Mouse (Mus musculus): ENCODE results near the gene Rftn2. TPM values are rescaled to one million over a fixed set of nuclear protein-coding genes. Genes with fewer than 3 reads are reported as not detected.
A peak's percentile ranks its signal among the peaks of the same experiment; 100 is the strongest.
"Not testable (repeated sequence)": the region's sequence is repeated elsewhere in the genome, so short reads cannot be mapped to it uniquely, and the experiment has no call there.

Rftn2 gene
- total RNA-seq, 4 experiments from 2014 or later, result 20.8 to 37.2 (median 30.9) TPM

DNA sequence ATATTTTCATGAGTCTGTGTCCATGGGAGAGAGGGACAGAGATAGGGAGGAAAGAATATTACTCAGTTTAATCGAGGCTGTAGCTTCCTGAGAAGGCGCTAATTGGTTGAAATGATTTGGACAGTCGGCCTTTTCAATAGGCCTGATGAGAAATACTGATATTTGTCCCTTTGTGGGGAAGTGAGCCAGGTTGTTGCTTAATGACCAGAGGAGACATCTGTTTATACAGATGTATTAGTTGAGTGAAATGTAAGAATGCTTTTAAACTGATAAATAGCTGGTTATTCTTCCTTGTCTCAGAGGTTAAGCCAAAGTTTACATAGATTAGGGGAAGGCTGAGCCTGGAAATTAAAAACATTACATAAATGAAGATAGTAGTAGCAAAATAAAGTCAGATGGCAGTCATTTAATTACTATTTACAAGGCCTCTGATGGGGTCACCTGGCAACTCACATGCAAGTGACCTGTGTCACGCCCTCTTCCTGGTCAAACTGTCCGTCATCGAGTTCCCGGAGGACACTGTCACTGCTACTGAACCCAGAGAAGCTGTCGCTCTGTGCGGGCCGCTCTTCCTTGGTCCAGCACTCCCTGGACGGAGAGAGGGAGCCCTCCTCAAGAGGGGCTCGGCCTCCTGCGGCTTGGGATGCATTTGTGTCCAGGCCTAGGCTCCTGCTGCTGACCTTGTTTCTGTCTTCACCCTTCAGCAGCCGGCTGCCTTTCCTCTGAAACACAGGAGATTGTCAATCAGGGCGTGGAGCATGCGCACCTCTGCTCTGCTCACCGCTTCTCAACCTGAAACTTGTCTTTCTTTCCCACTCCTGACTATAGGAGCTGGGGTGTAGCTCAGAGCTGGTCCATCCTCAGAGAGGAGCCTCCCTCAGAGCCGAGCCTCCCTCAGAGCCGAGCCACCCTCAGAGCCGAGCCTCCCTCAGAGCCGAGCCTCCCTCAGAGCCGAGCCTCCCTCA lies 54.9 kb downstream of the Rftn2 start:
- DNase-seq, result no peak

DNA sequence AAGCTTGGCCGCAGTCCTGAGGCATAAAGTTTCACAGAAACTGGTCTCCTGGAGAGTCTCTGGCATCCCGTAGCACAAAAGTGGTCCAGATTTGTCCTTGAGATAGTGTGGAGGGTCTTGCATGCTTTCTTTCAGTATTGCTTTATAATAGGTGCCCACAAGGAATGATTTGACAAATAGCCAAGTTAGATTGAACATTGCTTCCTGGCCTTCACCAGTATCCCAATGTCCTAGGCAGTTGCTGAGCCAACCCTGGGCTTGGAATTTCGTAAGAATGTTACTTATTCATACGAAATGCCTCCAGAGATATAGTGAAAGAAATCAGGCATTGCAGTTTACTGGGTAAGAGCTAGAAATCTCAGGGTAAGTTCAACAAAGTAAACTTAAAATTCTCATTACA lies 58.0 kb downstream of the Rftn2 start:
- no peak for DNase-seq

DNA sequence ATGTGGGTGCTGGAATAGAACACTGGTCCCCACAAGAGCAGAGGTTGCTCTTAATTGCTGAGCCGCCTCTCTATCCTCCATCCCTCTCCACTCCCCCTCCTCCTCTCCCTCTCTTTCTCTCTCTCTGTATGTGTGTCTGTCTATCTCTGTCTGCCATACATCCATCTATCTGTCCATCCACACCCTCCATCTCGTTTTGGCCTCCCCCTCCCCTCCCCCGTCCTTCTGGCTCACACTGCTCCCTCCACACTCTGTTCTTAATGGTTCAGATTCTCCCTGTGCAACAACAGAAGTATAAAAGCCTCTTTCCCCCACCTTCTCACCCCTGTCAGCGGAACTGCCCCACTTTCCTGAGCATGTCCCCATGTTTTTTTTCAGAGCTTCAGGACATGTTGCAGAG lies 59.0 kb downstream of the Rftn2 start:
- DNase-seq, result no peak

DNA sequence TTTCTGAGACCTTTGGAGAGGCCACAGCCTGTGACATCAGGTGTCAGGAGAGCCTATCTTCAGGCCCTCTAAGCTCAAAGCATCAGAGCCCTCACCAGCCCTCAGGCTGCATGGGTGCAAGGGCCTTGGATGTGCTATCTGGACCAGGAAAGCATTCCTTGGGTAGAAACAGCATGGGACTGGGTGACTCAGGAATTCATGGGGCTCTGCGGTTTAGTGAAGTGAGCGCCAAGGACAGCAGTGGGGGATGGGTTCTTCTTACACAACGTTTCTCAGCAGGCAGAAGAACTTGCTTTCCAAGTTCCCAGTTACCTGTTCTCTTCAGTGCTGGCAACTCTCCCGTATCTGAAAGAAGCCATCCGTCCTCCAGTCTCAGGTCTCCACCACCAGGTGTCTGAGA lies 62.6 kb downstream of the Rftn2 start:
- peak; percentile 64 for DNase-seq

DNA sequence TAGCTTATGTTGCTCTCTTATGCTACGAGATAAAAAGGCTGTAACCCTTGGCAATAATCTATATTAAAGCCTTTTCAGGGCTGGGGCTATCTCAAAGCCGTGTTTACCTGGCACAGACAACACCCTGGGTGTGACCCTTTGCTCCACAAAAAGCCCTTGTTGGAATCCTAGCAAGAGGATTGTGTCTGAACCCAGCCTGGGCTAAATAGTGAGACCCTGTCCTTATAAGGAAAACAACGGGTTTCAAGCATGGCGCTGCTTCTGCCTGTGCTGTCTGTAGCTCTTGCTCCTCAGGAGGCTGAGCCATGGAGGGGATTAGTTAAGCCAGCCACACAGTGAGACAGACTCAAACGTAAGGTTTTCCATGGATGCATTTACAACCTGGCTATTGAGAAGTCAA lies 63.8 kb downstream of the Rftn2 start:
- no peak for DNase-seq

DNA sequence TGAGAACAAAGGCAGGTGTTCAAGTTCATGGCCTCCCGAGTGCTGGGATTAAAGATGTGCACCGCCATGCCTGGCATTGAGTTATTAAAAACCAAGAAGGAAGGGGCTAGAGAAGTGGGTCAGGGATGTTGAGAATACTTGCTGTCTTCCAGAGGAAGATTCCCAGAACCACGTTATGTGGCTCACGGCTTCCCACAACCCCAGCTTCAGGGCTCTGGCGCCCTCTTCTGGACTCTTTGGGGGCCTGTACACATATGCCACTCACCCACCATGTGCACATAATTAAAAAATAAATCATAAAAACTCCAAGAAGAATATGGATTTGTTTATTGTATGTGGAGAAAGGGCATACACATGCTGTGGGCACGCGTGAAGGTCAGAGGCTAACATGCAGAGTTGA lies 64.7 kb downstream of the Rftn2 start:
- DNase-seq, result peak; percentile 60

DNA sequence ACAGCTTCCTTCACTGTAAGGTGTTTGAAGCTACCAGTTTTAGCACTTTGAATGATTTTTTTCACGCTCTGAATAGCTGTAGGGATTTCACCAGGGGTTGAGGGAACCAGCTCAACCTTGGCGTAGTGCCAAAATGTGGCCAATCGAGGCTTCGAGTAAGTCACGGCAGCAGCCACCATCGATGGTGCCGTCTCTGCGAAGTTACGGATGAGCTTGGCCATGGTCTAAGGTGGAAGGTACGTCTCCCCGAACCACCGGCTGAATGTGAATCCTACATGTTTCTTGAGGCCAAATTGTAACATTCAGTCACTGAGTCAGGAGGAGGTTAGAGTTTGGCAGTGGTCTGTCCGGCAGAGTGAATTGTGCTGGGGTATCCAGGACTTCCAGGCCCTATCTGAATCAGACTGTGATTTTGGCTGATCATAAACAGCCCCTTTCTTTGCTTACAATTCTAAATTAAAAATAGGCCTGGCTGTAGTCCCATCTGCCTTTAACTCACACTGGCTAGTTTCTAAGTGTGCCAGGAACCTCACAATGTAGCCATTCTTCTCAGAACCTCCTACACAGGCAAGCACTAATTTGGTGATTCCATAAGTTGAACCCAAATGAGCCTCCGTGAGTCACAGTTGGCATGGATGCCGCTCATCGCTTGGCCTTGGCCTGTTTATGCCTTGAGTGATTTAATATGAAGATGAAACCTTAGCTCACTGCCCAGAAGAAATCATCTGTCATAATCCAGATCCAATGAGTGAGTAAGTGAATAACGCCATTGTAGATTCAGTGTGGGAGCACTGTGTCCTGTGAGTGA lies 65.5 kb downstream of the Rftn2 start:
- DNase-seq, result peak; percentile 88

DNA sequence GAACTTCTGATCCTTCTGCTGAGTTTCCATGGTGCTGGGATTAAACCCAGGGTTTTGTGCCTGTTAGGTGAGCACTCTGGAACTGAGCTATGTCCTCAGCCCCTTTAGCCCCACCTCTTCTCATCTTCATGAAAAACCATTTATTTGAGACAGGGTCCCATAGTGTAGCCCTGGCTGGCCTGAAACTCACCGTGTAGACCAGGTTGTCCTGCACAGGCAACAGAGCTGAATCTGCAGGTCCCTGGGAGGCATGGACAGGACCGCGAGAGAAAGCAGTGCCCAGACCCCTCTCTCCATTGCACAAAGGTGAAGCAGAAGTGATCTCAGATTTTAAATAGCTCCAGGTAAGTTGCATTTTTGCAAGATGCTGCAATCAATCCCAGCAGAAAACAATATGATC lies 66.4 kb downstream of the Rftn2 start:
- DNase-seq, result no peak

DNA sequence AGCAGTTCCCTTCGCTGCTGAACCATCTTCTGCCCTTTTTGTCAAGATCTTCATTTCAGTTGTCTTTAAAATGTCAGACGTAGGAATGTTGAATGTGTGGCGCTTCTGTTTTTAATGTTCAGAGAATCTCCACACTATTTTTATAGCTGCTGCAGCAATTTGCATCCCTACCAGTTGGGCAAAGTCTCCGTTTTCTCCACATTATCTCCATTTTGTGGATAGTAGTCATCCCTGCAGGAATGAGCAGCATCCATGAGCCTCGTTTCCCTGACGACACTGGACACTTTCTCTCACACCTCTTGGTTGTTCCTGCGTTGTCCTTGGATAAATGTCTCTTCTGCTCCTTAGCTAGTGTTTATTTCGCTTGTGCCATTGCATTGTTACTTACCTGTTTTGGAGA lies 67.8 kb downstream of the Rftn2 start:
- DNase-seq, result no peak

DNA sequence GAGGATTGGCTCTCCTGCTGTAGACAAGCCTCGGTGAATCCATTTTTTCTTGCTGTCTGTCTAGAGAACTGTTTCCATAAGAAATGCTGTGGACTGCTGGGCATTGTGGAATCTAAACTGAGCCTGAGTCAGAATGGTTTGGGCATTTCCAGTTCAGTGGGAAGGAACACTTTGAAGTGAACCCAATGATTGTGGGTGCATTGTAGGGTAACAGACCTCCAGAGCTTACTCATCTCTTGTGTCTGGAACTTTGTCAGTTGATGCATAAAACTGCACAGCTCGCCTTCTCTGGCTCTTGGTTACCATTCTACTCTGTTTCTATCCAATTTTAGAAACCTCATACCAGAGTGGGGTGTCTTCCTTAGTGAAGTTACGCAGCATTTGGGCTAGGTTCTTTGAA lies 68.4 kb downstream of the Rftn2 start:
- DNase-seq, result no peak

DNA sequence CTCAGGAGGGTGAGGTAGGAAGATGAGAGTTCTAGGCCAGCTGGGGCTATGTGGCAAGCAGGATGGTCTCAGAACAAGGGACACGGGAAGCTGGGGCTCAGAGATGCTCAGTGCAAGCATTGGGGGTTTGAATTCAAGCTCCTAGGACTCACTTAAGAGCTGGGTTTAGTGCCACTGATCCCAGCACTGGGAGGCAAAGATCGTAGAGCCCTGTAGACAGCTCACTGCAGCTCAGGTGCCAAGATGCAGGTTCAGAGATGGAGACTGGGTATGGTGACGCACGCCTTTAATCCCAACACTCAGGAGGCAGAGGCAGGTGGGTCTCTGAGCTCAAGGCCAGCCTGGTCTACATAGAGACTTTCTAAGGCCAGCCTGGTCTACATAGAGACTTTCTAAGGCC lies 69.3 kb downstream of the Rftn2 start:
- no peak for DNase-seq

DNA sequence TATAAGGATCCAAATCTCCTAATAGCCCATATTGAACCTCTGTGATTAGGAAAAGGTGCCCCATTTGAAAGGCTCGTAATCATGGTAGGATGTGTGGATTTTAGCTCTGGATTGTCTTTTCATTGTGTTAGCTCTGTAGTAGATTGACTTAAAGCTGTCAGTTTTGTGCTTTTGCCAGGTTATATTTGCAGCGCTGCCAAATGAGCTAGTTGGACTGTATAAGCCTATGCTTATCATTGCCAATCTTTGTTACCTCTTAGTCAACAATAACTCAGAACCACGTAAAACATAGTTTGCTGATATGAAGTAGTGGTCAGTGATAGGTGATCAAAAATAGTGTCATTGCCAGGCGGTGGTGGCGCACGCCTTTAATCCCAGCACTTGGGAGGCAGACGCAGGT lies 81.0 kb downstream of the Rftn2 start:
- DNase-seq, result no peak

DNA sequence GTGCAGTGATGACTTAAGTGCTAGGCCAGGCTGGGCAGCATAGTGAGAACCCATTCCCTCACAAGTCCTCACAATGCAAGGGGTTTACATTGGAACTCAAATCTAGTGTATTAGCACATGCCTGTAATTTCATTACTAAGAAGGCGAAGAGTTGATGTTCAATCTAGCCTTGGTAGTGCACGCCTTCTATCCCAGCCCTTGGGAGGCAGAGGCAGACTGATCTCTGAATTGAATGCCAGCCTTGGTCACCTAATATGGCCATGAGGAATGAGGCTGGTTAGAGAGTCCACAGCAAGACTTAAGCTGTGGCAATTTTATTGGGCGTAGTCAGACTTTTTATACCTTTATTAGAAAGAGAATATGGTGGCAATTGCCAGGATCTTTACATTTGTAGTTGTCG lies 82.2 kb downstream of the Rftn2 start:
- DNase-seq, result no peak

DNA sequence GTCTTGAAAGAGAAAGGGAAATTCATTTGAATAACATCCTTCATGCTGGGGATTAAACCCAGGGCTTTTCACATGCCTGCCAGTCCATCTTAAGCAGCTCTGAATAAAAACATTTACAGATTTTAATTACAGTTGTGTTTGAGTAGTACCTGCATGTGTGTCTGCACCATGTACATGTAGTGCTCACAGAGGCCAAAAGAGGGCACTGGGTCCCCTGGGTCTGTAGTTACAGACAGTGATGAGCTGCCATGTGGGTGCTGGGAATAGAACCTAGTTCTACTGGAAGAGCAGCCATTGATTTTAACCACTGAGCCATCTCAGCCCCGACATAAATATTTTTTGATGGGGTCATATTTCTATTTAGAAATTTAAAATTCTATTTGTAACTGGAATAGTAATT lies 90.7 kb downstream of the Rftn2 start:
- DNase-seq, result no peak

DNA sequence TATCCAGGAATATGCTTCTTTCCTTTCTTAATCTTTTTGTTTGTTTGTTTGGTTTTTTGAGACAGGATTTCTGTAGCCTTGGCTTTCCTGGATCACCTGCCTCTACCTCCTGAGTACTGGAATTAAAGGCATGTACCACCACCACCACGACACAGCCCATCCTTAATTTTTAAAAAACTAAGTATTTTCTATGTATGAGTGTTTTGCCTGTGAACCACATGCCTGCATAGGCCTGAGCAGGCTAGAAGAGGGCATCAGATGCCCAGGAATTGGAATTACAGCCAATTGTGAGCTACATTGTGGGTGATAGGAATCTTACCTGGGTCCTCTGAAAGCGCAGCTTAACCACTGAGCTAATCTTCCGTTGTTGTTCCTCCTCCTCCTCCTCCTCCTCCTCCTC lies 92.3 kb downstream of the Rftn2 start:
- DNase-seq, result no peak

DNA sequence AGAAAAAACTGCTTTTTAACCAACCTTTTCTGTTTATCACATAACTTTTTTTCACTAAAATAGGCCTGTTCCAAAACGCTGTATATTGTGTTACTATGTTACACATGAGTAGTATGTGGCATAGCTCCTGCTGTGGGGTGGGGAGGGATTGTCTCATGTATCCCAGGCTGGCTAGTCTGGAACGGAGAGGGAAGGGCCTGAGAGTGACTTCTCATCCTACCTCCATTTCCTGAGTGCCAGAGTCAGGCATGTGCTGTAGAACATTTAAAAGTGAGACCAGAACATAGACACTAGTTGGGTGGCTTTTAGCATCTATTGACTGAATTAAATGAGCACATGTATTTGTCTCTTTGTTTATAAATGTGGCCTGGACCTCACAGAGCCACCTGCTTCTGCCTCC lies 93.4 kb downstream of the Rftn2 start:
- no peak for DNase-seq

DNA sequence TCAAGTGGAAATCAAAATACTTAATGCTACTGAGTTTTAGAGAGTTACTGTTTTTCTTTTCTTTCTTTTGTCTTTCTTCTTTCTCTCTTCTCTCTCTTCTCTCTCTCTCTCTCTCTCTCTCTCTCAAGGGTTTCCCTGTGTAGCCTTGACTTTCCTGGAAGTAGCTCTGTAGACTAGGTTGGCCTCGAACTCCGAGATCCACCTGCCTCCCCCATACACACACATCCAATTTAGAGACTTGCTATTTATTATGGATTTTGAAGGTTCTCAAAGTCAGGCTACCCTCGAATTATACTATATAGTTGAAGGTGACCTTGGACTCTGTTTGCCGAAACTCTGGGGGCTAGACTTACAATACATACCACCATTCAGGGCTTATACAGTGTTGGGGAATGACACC lies 94.3 kb downstream of the Rftn2 start:
- DNase-seq, result no peak

DNA sequence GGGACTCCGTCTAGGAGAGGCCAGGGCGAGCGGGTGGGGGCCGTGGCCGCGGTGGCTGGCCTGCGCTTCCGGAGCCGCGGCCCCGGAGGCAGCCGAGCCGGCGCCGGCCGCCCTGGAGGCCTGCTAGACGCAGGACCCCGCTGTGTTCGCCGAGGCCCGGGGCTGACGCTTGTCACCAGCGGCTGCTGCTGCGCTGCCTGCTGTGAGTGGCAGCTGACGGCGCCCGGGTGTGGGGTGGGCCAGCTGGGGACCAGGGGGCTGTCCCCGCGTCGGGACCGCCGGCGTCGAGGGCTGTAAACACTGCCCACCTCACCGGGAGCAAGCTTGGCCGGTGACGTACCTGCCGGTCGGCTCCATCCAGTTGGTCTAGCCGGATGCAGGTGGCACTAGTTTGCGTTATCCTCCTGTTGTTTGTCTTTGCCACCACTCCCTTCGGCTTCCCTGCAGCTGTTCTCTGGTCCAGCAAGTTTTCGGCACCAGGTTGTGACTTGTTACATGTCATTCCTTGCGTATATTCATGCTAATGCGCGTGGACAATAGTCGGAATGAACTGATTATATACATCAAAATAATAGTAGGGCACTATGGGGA lies 95.1 kb downstream of the Rftn2 start:
- DNase-seq, result peak; percentile 43

DNA sequence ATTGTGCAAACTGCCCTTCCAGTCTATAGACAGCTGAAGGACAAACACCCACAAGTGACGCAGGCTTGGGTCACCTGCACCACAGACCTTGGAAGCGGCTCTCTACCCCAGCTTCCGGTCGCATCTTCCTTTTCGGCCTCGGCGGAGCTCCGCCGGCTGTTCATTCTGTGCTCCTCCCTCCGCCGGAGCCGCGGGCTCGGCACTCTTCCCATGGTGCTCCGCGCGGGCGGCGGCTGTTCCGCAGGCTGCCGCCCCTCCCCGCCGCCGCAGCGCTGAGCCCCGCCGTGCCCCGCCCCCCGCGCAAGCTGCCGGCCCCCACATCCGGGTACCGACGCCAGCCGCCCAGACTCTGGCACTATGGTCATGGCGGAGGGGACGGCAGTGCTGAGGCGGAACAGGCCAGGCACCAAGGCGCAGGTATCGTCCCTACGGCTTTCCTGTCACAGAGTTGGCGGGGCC lies 95.6 kb downstream of the Rftn2 start, which contains the start of gene Mob4:
Gene Mob4 (plus strand): TSS at position 289 of the 459 bp plus-strand sequence.
- DNase-seq, result peak; percentile 90

DNA sequence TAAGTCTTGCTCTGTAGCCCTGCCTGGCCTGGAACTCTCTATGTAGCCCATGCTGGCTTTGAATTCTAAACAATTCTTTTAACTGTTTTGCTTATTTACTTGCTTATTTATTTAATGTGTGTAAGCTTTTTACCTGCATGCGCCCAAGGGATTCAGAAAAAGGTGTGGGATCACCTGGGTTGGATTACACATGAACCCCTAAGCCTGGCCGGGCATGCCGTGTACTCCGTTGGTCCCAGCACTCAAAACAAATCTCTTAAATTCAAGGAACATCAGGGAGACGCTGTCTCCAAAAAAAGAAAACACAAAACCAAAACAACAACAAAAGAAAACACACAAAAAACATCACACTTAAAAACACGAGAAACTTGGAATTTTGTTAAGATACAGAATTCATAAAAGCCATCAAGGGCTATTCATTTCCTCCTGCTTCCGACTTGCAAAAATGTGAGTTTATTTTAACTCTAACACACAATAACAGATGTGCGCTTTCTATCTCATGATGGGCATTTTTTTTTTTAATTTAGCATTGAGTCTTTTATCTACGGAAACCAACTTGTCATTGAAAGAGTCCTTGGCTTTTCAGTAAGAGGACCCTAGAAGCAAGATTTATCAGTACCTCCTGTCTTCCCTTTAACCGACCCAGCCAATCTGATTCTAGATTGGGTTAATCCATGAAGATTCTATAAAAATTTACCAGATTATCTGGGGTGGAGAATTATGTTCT lies 96.2 kb downstream of the Rftn2 start:
- no peak for DNase-seq

DNA sequence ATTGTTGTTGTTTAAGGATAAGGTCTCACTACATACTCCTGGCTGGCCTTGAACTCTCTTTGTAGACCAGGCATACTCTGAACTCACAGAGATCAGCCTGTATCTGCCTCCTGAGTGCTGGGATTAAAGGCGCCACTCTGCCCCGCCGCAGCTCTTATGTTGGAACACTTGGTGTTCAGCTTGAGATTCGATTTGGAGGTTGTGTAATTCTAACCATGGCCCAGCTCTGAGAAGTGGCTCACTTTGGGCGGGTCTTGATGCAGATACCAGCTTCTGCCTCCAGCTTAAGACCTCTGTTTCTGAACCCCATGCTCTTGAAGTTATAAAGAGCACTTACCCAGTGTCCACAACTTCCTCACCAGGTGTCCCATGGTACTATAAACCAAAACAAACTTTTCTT lies 96.9 kb downstream of the Rftn2 start:
- DNase-seq, result no peak

DNA sequence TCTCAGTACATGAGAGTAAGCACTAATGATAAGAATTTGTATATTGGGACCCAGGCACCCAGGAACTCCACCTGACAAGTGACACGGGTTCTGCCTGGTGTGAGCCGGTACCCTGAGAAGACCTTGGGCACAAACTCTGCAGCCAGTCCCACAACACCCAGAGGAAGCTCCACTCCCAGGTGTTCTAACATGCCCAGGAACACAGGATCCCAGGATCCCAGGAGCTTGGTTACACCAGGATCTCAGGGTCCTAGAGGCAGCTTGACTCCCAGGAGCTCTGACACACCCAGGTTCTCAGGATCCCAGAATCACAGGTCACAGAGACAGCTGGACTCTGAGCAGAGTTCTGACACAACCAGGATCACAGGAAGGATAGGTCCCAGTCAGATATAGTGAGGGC lies 102.4 kb downstream of the Rftn2 start:
- DNase-seq, result not testable (repeated sequence)
